Mouse (Mus musculus): ENCODE data around the gene Adam12.

Adam12 gene

DNA sequence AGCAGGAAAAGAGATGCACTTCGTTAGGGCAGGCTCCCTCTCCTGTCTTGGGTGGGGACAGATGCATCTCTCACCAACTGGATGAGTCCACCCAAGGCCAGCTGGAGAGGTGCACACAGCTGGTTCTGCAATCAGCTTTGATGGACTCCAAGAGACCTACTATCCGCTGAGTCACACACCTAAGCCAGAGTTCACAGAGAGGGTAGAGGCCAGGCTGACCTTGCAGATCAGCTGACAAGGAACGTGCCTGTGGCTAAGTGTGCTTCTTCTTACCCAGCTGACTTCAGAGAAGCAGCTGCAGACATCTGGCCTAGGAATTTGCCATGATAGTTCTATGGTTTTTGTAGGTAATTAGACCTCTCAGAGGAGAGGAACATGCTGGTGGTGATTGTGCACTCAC lies 368.8 kb downstream of the Adam12 start:
- no peak for DNase-seq

DNA sequence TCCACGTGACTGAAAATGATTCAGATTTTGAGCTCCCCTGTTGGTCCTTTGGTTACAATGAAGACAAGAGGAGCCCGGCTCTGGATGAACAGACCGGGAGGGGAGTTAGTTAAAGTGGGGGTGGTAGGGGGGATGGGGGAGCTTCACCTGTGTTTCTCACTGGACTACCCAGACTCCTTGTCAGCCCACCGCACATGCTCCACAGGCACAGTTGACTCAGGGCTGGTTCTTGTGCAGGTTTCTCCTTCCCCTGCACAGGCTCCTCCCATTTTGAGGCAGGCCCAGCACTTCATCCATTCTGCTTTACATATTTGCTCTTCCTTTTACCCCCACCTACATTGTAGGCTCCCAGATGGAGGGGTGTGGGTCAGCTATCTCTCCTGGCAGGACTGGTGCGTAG lies 369.2 kb downstream of the Adam12 start:
- no peak for DNase-seq

DNA sequence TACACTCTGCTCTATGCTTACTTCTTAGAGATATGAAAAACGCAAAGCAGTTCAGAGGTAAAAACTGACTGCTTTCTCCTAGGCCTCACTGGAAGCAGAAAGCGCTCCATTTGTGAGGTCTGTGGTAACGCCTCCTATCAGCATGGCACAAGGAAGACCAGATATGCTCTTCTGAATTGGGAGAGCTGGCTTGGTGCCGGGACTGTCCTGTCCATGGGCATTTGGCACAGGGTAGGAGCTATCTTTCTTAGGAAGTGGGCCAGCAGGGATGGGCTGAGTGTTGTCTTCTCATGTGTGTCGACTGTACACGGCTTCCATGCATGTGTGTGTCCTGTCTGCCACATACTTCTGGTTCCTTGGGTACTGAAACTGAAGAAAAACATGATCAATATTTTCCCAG lies 369.7 kb downstream of the Adam12 start:
- no peak for DNase-seq

DNA sequence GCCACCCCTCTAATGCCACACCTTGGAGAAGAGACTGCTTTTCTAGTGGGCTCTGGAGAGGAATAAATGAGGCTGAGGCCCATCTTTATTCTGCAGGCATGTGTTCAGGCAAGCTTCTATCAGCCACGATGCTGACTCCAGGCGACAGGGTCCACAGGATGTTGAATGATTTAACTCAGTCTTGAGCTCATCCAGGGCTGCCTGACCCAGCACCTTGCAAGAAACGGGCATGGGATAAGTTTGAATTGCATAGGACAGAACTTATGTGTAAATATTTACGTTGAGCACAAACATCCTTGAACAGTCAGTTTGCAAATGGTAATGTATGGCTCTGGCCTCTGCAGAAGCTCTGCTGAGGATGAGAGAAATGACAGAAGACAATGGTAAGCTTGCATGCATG lies 372.4 kb downstream of the Adam12 start:
- DNase-seq = no peak

DNA sequence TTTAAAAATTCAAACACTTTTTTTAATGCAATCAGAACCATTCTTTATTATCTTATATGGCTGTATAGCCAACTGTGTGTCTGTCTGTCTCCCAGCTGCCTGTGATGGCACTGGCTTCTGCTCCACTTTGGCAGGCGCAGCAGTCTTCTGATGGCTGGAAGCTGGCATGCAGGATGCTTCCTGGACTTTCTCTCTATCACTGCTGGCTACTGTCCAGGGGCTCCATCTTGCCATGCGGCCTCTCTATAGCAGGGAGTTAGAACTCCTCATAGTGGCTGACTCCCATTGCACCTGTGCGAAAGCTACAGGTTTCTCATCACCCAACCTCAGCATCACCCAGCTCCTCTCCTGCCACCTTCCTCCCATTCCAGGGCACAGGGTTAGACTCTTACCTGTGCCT lies 373.4 kb downstream of the Adam12 start:
- DNase-seq = peak; percentile 33 to 70

DNA sequence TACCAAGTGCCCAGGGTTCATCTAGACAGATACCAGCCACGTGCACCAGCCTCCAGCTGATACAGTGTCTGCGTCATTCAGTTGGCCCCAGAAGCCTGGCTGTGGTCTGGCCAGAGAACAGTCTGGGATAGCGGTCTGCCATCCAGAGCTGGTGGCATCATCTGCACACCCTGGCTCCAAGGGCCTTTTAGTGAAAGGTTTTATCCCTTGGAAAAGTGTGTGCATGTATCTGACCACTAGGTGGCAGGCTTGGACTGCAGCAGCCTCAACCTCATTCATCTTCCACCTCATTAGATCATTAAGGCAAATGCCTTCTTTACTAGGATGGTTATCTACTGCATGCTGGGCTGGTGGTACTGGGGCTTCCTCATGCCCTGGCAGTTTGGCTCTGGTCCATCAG lies 375.7 kb downstream of the Adam12 start:
- peak; percentile 72 to 80 for DNase-seq

DNA sequence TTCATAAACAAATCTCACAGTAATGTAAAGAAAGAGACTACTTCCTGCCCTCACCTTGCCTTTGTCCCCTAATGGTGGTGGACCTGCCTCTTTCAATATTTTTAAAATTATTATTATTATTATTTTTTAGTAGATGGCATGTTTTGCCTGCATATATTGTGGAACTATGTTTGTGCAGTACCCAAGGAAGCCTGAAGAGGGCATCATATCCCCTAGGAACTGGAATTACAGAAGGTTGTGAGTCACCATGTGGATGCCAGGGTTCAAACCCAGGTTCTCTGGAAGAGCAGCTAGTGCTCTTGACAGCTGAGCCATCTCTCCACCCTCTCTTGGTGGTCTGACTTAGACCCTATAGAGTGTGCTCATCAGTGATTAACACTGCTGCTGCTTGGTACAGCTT lies 381.2 kb downstream of the Adam12 start:
- DNase-seq = no peak

DNA sequence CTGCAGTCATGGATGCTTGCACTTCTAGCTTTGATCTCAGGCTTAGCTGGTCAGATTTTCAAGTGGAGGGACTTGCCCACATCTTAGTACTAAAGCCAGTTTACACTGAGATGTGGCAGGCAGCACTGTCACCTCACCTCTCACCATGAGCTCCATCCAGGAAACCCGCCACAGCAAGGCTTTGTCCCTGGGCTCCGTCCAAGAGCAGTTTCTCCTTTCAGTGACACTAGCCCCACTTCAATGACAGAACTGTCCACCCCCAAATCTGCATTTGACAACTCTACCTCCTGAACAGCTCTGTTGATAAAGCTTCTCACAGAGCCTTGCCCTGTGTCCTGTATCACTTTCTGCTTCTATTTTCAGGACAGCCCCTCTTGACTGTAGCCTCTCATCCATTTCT lies 383.8 kb downstream of the Adam12 start:
- no peak for DNase-seq

DNA sequence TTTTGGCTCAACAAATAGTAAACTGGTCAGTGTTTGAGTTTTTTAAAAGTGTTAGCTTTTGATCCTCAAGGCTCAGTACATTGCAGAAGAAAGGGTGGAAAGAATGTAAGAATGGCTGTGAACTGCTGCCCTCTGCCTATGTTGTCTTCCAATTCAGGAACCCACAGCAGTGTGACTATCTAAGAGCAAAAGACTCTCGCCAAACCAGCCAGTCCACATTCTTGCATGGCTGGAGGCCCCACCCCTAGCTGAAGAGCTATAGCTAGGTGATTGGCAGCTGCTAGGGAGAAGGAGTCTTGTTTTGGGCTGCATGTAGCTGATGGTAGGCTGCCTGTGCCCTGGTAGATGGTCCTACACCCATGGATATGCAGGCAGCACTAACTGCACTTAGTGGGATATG lies 384.8 kb downstream of the Adam12 start:
- no peak for DNase-seq

DNA sequence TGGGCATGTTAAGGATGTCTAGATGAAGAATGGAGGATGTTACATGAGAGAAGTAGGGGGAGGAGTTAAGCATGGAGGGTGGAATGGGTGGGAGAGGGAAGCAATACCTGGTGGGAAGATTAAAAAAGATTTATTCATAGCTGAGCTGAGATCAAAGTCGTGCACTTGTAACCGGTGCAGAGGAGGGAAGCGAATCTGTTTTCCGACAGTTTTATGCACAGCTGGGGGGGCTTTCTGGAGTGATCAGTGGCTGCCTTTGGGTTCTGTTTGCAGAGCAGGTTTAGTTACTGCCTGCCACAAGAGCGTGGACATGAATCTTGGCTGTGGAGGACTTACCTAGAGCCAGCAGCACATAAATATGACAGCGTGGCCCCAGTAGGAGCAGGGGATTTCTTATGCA lies 389.9 kb downstream of the Adam12 start:
- no peak for DNase-seq

DNA sequence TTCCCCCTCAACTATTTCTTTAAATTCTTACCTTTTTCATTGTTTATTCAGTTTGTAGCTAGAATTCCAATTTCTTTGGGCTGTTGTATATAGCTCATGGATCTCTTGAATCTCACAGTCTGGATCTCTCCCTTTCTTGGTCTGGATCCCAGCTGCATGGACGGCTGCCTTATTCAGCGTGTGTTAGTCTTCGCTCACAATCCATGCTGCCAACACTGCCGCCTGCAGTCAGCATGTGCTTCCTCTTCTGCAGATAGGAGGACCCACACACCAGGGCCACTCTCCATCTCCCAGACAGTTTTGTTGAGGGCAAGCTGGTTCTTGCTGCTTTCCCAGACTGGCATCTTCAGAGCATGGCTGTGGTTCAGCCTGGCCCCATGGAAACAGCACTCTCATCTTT lies 392.4 kb downstream of the Adam12 start:
- DNase-seq = peak; percentile 15 to 44
